Mouse (Mus musculus): Measurements from ENCODE around the gene Sbf1. TPM values are rescaled to one million over a fixed set of nuclear protein-coding genes. Genes with fewer than 3 reads are reported as not detected.
A peak's percentile ranks its signal among the peaks of the same experiment; 100 is the strongest.

Sbf1 gene
- total RNA-seq (2014; fragmentation: Nextera tagmentation): 88.1 and 131 TPM in 2 replicates
- 43.1 and 52.0 TPM in 2 replicates for total RNA-seq (2017)

- peak; percentile 94 for ATAC-seq (replicated peaks; ENCODE audit: poor library complexity, severe bottlenecking)
Observed at GRCm38 (mm10) chr15:89315190-89315731, at the start of gene Sbf1. Sbf1 (minus strand) TSS chr15:89315311.

GRCm38 (mm10) chr15:89363051-89363450 is 47.9 kb upstream of the Sbf1 start:
- ATAC-seq (replicated peaks; ENCODE audit: poor library complexity, severe bottlenecking): no peak

GRCm38 (mm10) chr15:89358784-89359183 is 43.7 kb upstream of the Sbf1 start:
- no peak for ATAC-seq (replicated peaks; ENCODE audit: poor library complexity, severe bottlenecking)

- ATAC-seq (replicated peaks; ENCODE audit: poor library complexity, severe bottlenecking): peak; percentile 74
Observed at GRCm38 (mm10) chr15:89356372-89356771, 41.3 kb upstream of the Sbf1 start.

GRCm38 (mm10) chr15:89355241-89356187 is 40.4 kb upstream of the Sbf1 start, which contains the start of the genes Lmf2 and Ncaph2:
Lmf2 (minus strand) TSS chr15:89355659.
Ncaph2 (plus strand) TSS chr15:89355719.
- ATAC-seq (replicated peaks; ENCODE audit: poor library complexity, severe bottlenecking): peak; percentile 77

- ATAC-seq (replicated peaks; ENCODE audit: poor library complexity, severe bottlenecking): no peak
Observed at GRCm38 (mm10) chr15:89354455-89354854, 39.3 kb upstream of the Sbf1 start.

- no peak for ATAC-seq (replicated peaks; ENCODE audit: poor library complexity, severe bottlenecking)
Observed at GRCm38 (mm10) chr15:89353837-89354236, 38.7 kb upstream of the Sbf1 start.

- no peak for ATAC-seq (replicated peaks; ENCODE audit: poor library complexity, severe bottlenecking)
Observed at GRCm38 (mm10) chr15:89352795-89353194, 37.7 kb upstream of the Sbf1 start.

GRCm38 (mm10) chr15:89352054-89352453 is 36.9 kb upstream of the Sbf1 start:
- no peak for ATAC-seq (replicated peaks; ENCODE audit: poor library complexity, severe bottlenecking)

- ATAC-seq (replicated peaks; ENCODE audit: poor library complexity, severe bottlenecking): no peak
Observed at GRCm38 (mm10) chr15:89351302-89351701, 36.2 kb upstream of the Sbf1 start.

GRCm38 (mm10) chr15:89350447-89350846 is 35.3 kb upstream of the Sbf1 start:
- no peak for ATAC-seq (replicated peaks; ENCODE audit: poor library complexity, severe bottlenecking)

GRCm38 (mm10) chr15:89343325-89343724 is 28.2 kb upstream of the Sbf1 start:
- ATAC-seq (replicated peaks; ENCODE audit: poor library complexity, severe bottlenecking): no peak

- no peak for ATAC-seq (replicated peaks; ENCODE audit: poor library complexity, severe bottlenecking)
Observed at GRCm38 (mm10) chr15:89341678-89342077, 26.6 kb upstream of the Sbf1 start.

- peak; percentile 86 for ATAC-seq (replicated peaks; ENCODE audit: poor library complexity, severe bottlenecking)
Observed at GRCm38 (mm10) chr15:89340136-89340535, 25.0 kb upstream of the Sbf1 start.

- peak; percentile 82 for ATAC-seq (replicated peaks; ENCODE audit: poor library complexity, severe bottlenecking)
Observed at GRCm38 (mm10) chr15:89339696-89340095, 24.6 kb upstream of the Sbf1 start.

- ATAC-seq (replicated peaks; ENCODE audit: poor library complexity, severe bottlenecking): no peak
Observed at GRCm38 (mm10) chr15:89336422-89336821, 21.3 kb upstream of the Sbf1 start.

- ATAC-seq (replicated peaks; ENCODE audit: poor library complexity, severe bottlenecking): no peak
Observed at GRCm38 (mm10) chr15:89334774-89335537, 19.8 kb upstream of the Sbf1 start.

GRCm38 (mm10) chr15:89334271-89334670 is 19.2 kb upstream of the Sbf1 start, which contains the start of gene Miox:
Miox (plus strand) TSS chr15:89334398.
- no peak for ATAC-seq (replicated peaks; ENCODE audit: poor library complexity, severe bottlenecking)

- ATAC-seq (replicated peaks; ENCODE audit: poor library complexity, severe bottlenecking): no peak
Observed at GRCm38 (mm10) chr15:89326441-89326840, 11.3 kb upstream of the Sbf1 start.

GRCm38 (mm10) chr15:89323656-89324055 is 8.5 kb upstream of the Sbf1 start:
- ATAC-seq (replicated peaks; ENCODE audit: poor library complexity, severe bottlenecking): peak; percentile 56; the same call in 1 of the 2 replicates

Measured in granulocyte monocyte progenitor cell, adult 5-6 weeks (primary cell).